ENCODE assay signal across 9 mouse cellular contexts in the genomic region with DNA sequence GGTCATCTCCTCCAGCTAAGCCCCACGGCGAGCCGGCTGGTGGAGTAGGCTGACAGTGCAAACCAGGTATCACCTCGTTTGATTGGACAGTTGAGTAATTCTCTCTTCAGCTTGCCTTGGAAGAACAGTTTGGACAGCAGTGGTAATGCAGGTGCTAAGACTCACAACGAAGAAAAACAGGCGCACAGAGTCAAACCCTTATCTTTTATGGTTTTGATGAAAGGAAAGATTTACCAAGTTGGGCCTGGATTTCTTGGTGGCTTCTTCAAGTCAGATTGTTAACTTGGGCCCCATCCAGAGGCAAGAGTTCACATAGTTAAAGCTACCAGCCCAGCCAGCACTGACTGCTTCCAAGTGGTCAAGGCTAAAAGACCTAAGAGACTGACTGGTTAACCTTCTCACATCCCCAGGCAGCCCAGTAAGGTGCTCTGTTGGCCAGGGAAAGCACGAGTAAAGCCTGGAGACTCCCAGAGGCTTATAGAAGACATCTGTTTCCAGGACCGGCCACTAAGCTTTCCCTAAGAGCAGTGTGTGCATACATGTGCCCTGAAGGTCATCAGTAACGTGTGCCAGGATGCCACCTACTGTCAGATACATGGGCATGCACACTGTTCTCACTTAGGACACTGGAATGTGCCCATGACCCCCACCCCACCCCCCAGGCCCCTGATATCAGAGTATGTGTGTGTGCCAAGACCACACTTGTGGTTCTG.
DNase-seq lines count a peak whose midpoint lies in the region; ATAC-seq lines count a peak whose summit lies in the region.
"Had no signal": no experiment of that assay in that cellular context is flagged by ENCODE, and none has a peak within 500 bp of the region (broad histone marks: within the 10 kb centered on the region; RNA-seq: fewer than 3 reads in every experiment).

No protein-coding gene starts in this region.

- peaks cover 9 to 20% of the 10 kb centered on the region in 2 experiments for H3K4me1 ChIP-seq in heart, embryonic 14.5 days (ENCODE audit: control insufficient read depth in 2 of 2, insufficient read depth in 2 of 2, low read length in 2 of 2)
- peaks cover 11% of the 10 kb centered on the region for H3K4me1 ChIP-seq in hindbrain, embryonic 16.5 days (ENCODE audit: control insufficient read depth, insufficient read depth, low read depth, low read length)

- intact Hi-C loops in left cerebral cortex, postnatal 14 days (cut with DNase I): no loop called here

- no peaks in the 10 kb centered on the region for H3K27me3 ChIP-seq in heart, embryonic 14.5 days (ENCODE audit: control insufficient read depth, insufficient read depth, low read length)
- H3K27me3 ChIP-seq in hindbrain, embryonic 16.5 days (replicated peaks; ENCODE audit: control insufficient read depth, insufficient read depth, low read length): no peaks in the 10 kb centered on the region
- H3K27me3 ChIP-seq: lung, embryonic 15.5 days had no signal

- DNase-seq in heart, adult 8-10 months (ENCODE audit: low spot score): no peak
- peak; percentile 49 for DNase-seq in NIH3T3 (ENCODE audit: low read depth)
- no peak for DNase-seq in spleen, postnatal 4 days (ENCODE audit: low spot score in 2 of 2)
- DNase-seq in cerebellum, postnatal 14 days: no peak
- DNase-seq in left cerebral cortex, postnatal 14 days (ENCODE audit: low spot score in 2 of 2): no peak

- no peaks in the 10 kb centered on the region for H3K36me3 ChIP-seq in heart, embryonic 14.5 days (ENCODE audit: control insufficient read depth, insufficient read depth, low read length)
- no peaks in the 10 kb centered on the region for H3K36me3 ChIP-seq in hindbrain, embryonic 16.5 days (ENCODE audit: control insufficient read depth, insufficient read depth, low read length)
- H3K36me3 ChIP-seq: lung, embryonic 15.5 days had no signal

- H3K4me2 ChIP-seq in heart, embryonic 14.5 days (ENCODE audit: low read length): 0 out of 2 replicates have a peak overlapping the region, but pooled peaks have one; percentile 13
- no peak overlapping the region for H3K4me2 ChIP-seq in hindbrain, embryonic 16.5 days (ENCODE audit: low read length)

- H3K4me3 ChIP-seq in heart, embryonic 14.5 days (ENCODE audit: control insufficient read depth in 1 of 2, insufficient read depth in 1 of 2, low read depth in 1 of 2, low read length in 2 of 2): no peak overlapping the region
- no peak overlapping the region for H3K4me3 ChIP-seq in hindbrain, embryonic 16.5 days (ENCODE audit: low read length)
- H3K4me3 ChIP-seq: lung, embryonic 15.5 days had no signal

- WGBS in heart, embryonic 14.5 days: 51% methylated on average over 9 of the region's 9 CpGs
- 62% methylated on average over 9 of the region's 9 CpGs for WGBS in hindbrain, embryonic 16.5 days

- H3K9me3 ChIP-seq in heart, embryonic 14.5 days (ENCODE audit: control insufficient read depth, low read length): no peaks in the 10 kb centered on the region
- no peaks in the 10 kb centered on the region for H3K9me3 ChIP-seq in hindbrain, embryonic 16.5 days (ENCODE audit: control insufficient read depth, low read length)
- H3K9me3 ChIP-seq: lung, embryonic 15.5 days had no signal

- no peak overlapping the region for H3K27ac ChIP-seq in heart, embryonic 14.5 days (replicated peaks in 1 of 2; ENCODE audit: control insufficient read depth in 1 of 2, insufficient read depth in 1 of 2, low read depth in 2 of 2, low read length in 2 of 2)
- H3K27ac ChIP-seq in hindbrain, embryonic 16.5 days (ENCODE audit: low read depth, low read length): 0 out of 2 replicates have a peak overlapping the region, but pooled peaks have one; percentile 13
- H3K27ac ChIP-seq: lung, embryonic 15.5 days had no signal

- H3K9ac ChIP-seq in heart, embryonic 14.5 days (ENCODE audit: low read length): no peak overlapping the region
- H3K9ac ChIP-seq in hindbrain, embryonic 16.5 days (ENCODE audit: low read depth, low read length): no peak overlapping the region
- H3K9ac ChIP-seq: lung, embryonic 15.5 days had no signal

- ATAC-seq in heart, embryonic 14.5 days (ENCODE audit: insufficient number of reproducible peaks, insufficient read depth, low FRiP score, low read depth): no peak
- ATAC-seq in hindbrain, embryonic 16.5 days: peak; percentile 63; the same call in 1 of the 2 replicates
- ATAC-seq in megakaryocyte progenitor cell, adult 5-6 weeks (replicated peaks; ENCODE audit: poor library complexity): peak; percentile 84
